Mouse (Mus musculus) right cerebral cortex, postnatal 25 days (tissue): Measurements from ENCODE around the gene Cpxcr1.

Source experiments
- DNase-seq: peaks from one replicate; pipeline ENCODE4 v3.0.0; 2022

The Cpxcr1 gene

GRCm38 (mm10) chrX:116448644-116449043 lies at the start of gene Cpxcr1:
Gene Cpxcr1 (plus strand): TSS chrX:116448944.
- DNase-seq, result no peak
